Mouse (Mus musculus) left cerebral cortex, postnatal 25 days (tissue): ENCODE measurements around the gene Mt4. TPM values are rescaled to one million over a fixed set of nuclear protein-coding genes. Genes with fewer than 3 reads are reported as not detected.

ENCODE experiments used
- DNase-seq, 2 experiments: peaks; one replicate each; pipeline ENCODE4 v3.0.0; 2022; ENCODE audit warnings: low spot score in 2 of 2, mixed read lengths in 1 of 2
- intact Hi-C: fragments of 180-260 bp; cut with DNase I; formaldehyde crosslinking; loops from one replicate; pipeline ENCODE4 v1.15.1; 2025
- total RNA-seq, 2 experiments: library from RNA; stranded (reverse); gene quantifications; 2 replicates each; pipeline ENCODE4 v1.2.3; 2021

Mt4 gene
- not detected for total RNA-seq

DNA sequence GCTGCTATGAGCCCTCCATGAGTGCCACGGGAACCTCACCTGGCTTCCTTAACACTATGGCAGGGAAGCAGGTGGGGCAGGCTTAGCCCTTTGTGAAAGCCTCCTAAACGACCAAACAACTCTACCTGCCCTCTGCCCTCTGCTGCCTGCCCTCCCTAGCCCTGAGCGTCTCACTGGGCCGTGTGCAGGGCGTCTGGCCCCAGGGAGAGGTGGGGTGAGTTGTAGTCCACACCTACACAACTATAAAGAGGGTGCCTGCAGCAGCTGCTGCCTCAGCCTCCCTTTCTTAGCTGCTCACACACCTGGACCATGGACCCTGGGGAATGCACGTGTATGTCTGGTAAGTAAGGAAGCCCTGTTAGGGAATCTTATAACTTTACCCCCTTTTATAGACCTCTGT is at the start of gene Mt4:
Mt4 (plus strand) TSS at position 265 of the 400 bp plus-strand sequence.
- intact Hi-C loops, result no loop called here
- DNase-seq, result no peak

DNA sequence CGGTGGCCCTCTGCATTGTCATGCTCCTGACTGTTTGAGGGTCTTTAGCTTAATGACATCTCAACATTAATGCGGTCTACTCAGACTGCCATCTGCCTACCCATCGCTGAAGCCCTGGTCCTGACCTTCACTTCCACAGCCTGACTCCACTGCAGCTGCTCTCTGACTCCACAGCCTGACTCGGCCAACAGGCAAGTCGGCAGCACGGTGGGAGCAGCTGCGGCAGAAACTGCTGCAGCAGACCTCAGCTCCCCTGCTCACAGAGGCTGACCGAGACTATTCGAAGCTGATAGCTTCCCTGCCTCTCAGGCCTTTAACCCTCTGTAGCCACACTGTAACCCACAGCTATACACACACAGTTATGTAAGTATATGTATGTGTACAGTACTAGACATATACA is 49.0 kb upstream of the Mt4 start:
- intact Hi-C loops, result no loop called here
- DNase-seq, result no peak

DNA sequence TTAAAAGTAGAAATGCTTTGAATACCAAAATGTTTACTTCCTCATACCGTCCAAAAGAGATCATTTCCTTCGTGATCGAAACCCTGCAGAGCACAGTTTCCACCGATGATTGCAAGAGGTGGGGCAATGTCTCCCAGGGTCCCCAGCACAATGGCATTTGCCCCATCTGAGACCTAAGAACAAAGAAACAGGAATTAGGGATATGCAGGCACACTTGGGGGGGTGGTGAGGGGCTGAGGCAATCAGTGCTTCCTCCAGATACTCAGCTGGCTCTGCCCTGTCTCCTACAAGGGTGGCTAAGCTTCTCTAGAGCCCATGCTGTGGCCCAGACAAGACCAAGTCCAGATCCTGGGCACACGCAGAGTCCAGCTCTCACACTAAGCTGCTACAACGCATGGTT is 47.3 kb upstream of the Mt4 start:
- intact Hi-C loops, result no loop called here
- no peak for DNase-seq

DNA sequence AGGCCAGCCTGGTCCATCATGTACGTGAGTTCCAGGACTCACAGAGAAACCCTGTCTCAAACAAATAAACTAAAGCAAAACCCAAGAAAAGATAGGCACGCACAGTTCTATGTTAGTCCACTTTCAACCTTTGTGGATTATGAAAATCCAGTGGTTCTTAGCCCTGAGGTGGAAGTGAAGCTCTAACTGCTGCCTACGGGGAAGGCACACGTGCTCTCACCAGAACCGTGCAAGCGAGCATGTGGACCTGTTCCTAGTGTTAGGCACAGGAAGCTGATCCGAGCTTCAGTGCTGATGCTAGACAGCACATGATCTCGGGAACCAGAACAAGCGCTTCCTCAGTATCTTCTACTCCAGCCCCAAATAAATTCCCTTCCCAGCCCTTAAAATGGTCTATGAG is 44.1 kb upstream of the Mt4 start:
- intact Hi-C loops, result no loop called here
- DNase-seq, result no peak

DNA sequence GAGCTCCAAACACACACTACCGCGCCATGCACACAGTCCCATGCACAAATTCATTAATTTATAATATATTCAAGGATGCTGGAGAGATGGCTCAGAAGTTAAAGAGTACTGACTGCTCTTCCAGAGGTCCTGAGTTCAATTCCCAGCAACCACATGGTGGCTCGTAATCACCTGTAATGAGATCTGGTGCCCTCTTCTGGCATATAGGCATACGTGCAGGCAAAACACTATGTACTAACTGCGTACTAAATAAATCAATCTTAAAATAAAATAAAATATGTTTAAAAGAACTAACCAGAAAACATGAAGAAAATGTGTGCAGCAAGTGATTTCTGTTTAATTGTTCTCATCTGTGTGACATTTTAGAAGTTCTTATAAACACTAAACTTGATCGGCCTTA is 42.7 kb upstream of the Mt4 start:
- DNase-seq, result no peak

DNA sequence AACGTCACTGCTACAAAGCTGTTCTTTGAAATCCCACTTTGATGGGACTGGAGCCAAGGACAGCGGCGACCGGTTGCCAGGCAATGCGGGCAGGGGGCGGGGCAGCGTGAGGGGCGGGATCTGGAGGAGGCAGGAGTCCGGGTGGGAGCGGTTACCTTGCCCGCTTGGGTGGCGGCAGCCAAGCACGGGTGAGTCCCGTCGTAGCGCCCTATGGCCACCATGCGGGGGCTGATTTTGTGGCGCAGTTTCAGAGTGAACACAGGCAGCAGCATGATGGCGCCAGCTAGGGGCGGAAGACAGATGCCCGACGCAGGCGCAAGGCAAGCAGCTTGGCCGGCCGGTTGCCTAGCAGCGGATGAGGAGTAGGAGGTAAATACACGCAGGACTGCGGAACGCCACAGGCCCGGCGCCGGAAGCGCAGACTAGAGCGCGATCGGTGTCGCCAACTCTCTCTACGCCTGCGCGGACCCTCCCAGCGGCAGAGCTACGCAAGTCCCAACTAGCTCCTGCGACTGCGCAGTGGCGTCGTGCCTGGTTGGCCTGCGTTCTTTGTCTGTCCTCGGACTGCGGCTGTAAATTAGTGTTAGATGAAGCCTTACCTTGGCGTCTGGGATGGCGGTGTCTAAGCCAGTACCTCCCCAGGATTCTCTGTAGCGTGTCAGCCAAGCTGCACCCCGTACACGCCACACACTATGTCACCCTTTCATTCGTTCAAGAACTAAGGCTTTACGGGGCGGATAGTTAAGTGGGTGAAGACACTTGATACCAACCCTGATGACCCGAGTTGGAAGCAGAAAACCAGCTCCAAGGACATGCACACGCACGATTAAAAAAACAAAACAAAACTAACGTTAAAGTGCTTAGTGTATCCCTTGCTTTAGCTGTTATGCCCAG is 38.7 kb upstream of the Mt4 start, which contains the start of gene Bbs2:
Bbs2 (minus strand) TSS at position 848 of the 894 bp plus-strand sequence.
- peak; percentile 100 for DNase-seq
- intact Hi-C loops, result loop anchor here (2.0 kb wide), 1 partner anchor 54 kb away; the partner anchor contains the start of gene Mt3

More for the DNA sequence above, 42.7 kb upstream of the Mt4 start:
- intact Hi-C loops, result no loop called here

DNA sequence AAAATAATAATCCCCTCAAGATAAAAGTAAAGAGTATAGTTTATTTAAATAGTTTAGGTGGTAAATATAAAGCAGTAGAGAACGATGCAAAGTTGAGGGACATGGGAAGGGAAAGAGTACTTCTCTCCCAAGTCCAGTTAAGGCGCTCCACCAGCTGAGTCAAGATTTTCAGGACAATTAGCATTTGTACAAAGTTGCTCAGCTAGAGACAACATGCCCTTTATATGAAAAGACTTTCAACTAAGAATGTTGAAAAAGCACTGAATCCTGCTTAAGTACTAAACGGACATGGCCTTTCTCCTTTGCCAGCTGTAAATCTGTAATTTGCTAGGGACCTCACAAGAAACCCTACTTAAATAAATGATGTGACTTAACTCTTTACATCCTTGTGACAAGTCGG is 38.0 kb upstream of the Mt4 start:
- intact Hi-C loops, result loop anchor here (2.0 kb wide), 1 partner anchor 54 kb away; the partner anchor contains the start of gene Mt3
- DNase-seq, result no peak

DNA sequence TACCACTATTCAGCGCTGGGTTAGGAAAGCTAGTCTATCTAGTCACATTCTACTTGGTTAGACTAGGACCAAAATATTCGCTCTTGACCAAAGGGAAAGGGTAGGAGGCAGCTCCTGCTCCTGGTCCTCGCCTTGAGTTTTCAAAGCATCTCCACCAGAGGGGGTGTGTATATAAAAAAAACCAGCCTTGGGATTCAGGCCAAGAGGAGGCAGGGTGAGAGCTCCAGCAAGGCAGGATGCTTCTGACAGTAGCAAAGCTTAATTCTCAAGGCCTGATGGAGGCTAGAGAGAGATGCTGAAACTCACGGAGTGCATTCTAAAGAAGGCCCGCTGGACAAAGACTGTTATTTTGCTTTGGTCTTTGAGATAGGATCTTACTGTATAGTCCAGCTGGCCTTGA is 32.9 kb upstream of the Mt4 start:
- peak; percentile 49 to 79 for DNase-seq
- intact Hi-C loops, result loop anchor here (5.0 kb wide), 2 partner anchors 63 to 93 kb away; no protein-coding TSS in a partner anchor

DNA sequence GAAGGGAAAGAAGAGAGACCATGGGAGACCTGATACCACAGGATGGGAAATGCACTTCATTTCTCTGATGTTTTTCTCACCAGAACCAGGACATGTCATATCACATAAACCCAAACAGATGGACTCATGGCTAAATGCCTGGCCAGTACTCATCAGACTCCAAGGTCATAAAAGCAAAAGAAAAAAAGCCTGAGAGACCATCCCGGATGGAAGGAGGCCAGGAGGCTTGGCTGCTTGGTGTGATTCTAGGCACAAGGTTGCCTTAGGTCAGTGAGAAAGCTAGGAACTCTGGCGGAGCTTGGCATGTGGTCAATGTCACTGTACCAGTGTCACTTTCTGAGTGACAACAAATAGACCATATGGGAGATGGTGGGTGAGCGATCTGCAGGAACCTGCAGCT is 29.1 kb upstream of the Mt4 start:
- intact Hi-C loops, result no loop called here

DNA sequence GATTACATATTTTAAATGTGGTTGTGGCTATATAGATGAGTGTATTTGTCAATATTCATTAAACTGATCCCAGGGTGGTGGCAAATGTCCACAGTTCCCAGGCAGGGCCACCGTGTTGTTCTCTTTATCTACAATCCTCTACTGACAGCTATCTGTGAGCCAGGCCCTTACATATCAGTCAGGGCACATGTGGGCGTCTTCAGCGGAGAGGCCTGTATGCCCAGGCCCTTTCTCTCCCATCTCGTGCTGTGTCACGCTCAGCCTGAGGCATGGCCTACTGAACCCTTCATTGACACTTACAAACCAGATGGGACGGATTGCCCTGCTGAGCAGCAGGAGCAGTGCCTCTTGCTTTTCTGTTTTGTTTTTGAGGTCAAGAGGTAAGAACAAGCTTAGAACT is 27.6 kb upstream of the Mt4 start:
- DNase-seq, result no peak
- intact Hi-C loops, result no loop called here

More for the DNA sequence above, 29.1 kb upstream of the Mt4 start:
- DNase-seq, result no peak

DNA sequence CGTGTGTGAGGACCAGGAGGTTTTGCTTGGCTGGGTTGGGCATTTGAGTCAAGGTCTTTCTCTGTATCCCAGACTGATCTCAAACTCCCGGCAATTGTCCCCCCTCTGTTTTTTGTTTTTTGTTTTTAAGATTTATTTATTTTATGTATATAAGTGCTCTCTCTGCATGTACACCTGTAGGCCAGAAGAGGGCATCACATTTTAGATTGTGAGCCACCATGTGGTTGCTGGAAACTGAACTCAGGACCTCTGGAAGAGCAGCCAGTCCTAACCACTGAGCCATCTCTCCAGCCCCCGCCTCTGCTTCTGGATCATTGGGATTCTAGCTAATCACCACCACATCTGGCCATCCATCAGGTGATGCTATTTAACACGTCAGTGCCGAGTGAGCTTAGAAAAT is 27.2 kb upstream of the Mt4 start:
- no peak for DNase-seq
- intact Hi-C loops, result no loop called here

DNA sequence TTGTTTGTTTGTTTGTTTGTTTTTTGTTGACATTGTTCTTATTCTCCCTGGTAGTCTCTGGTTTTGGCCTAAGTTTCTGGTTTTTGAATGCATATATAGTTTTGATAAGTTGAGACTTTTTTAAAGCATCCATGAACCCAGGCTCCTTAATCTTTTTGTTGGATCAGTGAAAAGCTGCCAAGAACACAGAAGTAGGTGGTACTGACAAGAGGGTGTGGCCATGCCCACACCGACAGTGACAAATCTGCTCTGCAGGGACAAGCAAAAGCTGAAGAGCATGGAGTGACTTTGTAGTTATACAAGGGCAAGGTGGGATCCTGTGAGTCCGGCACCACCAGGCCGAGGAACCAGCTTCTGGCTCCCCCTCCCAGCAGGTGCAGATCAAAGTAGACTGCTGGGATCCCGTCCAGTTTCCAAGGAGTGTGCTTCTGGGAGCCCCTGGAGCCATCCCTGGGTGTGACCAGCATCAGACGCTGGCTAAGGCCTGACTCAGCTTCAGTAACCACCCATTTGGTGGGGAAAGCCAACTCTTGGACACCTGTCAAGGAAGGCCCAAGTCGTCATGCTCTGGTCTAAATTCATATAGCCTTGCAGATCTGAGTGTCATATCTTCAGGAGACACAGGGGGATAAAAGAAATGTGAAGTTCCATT is 26.3 kb upstream of the Mt4 start:
- peak in 1 of 2 experiments; percentile 43 for DNase-seq
- intact Hi-C loops, result no loop called here

DNA sequence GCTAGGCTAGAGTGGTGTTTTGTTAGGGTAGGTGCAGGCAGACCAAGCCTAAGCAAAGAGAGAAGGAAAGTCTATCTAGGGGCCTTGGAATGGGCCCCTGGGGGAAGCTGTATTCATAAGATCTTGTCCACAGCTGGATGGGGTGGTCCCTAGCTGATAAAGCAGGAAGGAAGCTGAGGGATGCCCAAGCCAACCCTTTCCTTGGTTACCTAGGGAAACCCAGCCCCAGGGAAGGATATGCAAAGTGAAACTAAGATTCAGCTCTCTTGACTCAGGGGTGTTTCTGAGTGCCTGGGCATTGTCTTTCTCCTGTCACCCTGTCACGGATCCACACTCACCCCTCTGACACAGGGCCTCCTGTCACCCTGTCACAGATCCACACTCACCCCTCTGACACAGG is 23.6 kb upstream of the Mt4 start:
- intact Hi-C loops, result no loop called here
- no peak for DNase-seq

DNA sequence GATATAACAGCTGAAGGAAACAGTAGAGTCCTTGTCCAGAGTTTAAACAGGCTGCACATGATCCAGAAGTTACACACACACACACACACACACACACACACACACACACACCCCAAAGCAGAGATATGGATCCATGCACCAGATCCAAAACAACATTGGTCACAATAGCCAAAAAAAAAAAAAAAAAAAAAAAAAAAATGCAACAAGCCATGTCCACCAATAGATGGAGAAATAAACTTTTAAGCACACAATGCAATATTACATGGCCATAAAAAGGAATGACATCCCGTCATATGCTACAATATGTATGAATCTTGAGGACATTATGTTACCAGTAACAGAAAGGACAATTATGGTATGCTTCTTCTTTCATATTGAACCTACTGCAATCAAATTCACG is 23.0 kb upstream of the Mt4 start:
- DNase-seq, result no peak
- intact Hi-C loops, result no loop called here

DNA sequence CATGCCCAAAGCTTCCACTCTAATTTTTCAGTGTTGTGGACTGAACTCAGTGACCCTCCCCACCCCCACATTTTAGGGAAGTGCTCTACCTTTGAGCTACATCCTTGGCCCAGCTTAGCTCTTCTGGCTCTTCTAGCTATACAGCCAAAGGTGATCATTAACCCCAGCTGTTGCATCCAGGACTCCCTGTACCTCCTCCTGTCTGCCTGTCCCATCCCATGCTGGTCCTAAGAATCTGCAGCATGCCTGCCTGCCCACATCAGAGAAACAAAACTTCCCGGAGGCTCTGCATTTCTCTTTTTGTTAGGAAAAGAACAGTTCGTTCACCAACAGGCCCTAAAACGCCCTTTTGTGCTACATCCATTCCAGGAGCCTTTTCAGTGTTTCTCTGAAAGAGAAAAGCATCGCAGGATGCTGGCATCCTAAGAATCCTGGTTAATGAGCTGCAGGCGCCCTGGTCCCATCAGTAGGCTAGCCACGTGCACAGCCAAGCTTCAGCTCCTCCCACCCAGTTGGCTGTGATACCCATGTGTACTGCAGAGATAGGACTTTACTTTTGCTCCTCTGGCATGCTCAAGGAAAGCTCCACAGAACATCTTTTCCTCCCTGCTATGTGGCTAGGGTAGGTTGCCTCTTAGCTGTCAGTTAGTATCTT is 18.1 kb upstream of the Mt4 start:
- intact Hi-C loops, result no loop called here
- DNase-seq, result peak; percentile 49 to 74

DNA sequence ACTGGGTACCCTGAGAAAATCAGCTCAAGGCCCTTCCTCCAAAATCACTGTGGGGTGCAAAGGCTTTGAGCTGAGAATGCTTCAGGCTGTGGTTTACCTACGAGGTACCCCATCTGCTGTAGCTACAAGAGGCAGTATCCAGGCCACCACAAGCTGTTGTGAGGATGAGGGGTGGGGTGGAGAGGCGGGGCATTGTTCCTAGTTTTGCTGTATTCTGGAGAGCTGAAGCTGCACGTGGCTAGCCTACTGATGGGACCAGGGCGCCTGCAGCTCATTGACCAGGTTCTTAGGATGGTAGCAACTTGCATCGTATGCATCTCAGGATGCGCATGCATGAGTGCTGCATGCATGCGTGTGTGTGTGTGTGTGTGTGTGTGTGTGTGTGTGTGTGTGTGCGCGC is 15.4 kb upstream of the Mt4 start:
- peak in 1 of 2 experiments; percentile 32 for DNase-seq
- intact Hi-C loops, result loop anchor here (2.0 kb wide), 1 partner anchor 31 kb away; the partner anchor contains the start of gene Mt3

DNA sequence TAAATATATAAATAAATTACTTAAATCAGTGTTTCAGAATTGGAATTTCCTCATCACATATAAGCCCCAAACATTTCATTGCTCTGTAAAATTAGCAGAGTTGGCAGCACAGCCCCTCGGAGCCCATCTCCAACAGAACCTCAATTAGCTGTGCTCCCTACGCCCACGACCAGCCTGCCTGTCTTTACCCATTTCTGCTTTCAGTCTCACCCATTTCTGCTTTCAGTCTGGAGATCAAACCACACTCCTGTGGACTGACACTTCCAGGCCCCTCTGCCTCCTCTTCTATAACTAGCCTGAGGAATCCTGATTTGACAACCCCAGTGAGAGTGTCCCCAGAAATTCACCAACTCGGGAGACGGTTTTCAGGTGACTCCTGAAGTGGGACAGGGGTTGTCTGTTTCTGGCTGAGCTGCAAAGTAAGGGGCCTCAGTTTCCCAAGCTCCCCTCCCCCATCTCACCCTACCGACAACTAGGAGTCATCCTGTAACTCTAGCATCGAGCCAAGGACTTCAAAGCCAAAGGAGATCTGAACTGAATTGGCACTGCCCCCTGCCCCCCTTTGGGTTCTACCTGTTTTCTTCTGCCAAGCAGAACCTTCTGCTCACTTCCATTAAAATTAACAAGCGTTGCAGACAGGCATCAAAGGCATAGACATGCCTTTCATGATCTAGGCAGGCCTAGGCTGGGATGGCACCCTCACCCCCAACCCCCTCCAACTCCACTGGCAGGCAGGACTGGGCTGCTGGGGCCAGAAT is 14.1 kb upstream of the Mt4 start:
- no peak for DNase-seq

DNA sequence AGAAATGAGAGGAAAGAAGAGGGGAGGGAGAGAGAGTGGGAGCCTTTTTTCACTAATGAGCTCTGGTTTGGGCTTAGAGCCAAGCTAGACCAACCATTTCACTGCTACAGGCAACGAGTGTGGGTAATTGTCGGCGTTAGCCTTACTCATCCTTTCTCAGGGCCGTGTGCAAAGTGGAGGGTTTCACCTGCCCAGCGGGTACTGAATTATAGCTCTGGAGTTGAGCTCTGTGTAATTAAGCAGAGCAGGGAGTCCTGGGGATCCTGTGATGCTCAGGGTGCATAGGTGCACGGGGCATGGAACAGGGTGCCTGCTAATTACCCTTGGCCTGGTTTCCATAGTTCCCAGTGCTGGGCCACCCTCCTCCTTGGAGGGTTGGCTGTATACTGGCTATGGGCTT is 9.3 kb upstream of the Mt4 start:
- DNase-seq, result no peak
- intact Hi-C loops, result no loop called here

More for the DNA sequence above, 14.1 kb upstream of the Mt4 start:
- intact Hi-C loops, result no loop called here

DNA sequence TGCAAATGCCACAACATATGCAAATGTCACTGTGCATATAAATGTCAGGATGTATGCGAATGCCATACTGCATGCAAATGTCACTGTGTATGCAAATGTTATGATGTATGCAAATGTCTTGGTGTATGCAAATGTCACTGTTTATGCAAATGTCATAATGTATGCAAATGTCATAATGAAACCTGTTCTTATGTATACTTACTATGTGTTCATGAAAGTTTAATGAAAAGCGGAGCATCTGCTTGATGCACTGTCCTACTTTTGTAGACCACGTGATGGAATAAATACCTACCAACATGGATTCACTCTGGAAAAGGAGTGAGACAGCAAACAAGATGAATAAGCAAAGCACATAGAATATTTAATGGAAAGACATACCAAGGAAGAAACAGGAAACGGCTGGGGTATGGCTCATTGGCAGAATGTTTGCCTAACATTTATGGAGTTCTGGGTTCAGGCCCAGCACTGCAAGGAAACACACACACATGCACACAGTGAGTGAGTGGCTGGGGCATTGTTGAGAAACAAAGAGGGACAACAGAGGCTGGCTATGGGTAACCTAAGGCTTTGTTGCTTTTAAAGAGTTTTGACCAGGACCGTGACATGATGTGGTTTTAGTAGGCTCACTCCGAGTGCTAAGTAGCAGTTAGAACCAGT is 7.7 kb upstream of the Mt4 start:
- peak in 1 of 2 experiments; percentile 15 for DNase-seq

More for the DNA sequence above, 7.7 kb upstream of the Mt4 start:
- intact Hi-C loops, result no loop called here
